Mouse (Mus musculus) embryo, embryonic 10 days (tissue): ENCODE results near the gene Syngr2.
"Not testable (repeated sequence)": the region's sequence is repeated elsewhere in the genome, so short reads cannot be mapped to it uniquely, and the experiment has no call there.

Source experiments
- DNase-seq: peaks from one replicate; pipeline ENCODE4 v3.0.0-alpha.2; 2015; ENCODE audit warnings: low spot score

Syngr2 gene

GRCm38 (mm10) chr11:117833509-117833908 lies 24.0 kb downstream of the Syngr2 start:
- DNase-seq: not testable (repeated sequence)

DNA sequence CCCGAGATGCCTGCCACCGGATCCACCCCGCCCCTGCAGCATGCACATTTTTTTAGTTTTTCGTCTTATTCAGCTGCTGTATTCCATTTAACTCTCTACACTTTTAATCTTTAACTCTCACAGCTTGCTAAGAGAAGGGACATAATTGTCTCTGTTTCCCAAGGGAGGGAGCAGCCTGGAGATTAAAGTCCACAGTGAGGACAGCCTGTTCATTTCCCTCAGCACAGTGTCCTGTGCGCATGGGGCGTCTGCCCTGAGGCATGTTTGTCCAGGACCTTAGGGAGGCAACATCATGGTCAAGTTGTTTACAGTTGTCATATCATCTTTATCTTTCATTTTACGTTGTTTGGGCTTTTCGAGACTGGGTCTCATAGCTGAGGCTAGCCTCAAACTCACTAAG lies 24.6 kb downstream of the Syngr2 start:
- no peak for DNase-seq

DNA sequence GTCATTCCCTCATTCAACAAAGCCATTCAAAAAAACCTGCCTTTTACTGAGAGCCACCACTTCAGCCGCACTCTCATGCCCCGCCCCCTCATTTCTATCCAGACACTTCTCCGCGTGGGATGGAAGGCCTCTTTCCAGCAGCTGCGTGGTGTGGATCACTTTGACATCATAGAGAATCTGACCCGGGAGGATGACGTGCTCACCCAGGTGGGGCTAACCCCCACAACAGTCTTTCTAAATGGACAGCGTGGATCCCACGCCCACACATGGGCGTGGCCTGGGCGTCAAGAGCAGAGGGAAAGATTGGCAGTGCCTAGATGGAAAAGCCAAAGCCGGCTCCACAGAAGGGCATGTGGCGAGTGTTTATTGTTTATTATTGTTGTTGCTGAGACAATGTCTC lies 26.8 kb downstream of the Syngr2 start:
- DNase-seq: peak; percentile 30

DNA sequence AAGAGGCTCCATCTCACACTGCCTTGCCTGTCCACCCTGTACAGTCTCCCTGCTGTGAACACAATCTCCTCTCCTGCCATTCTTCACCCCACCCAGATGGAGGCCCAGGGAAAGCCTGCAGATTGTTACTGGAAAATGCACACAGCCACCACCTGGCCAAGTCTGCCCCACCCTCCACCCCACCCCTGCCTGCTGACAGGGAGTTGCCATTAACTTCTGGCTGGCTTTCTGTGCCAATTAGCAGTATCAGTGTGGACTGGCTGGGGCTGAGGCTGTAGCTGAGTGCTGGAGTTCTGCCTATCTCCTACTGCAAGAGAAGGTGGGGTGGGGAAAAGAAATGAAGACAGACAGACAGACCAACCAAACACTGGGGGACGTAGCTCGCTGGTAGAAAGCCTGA lies 29.1 kb downstream of the Syngr2 start:
- no peak for DNase-seq

DNA sequence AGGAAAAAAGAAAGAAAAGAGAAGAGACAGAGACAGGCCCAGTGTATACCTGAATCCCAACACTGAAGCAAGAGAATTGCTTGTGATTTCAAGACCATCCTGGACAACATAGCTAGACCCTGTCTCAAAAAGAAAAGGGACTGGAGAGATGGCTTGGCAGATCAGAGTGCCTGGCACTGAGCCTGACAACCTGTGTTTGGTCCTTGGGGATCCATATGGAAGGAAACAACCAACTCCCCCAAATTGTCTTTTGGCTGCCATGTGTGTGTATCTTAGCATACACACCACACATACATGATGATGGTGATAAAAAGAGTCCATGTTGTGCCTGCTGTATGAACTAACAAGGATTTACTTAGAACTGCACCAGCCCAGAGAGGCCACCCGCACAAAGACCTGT lies 29.6 kb downstream of the Syngr2 start:
- DNase-seq: no peak

DNA sequence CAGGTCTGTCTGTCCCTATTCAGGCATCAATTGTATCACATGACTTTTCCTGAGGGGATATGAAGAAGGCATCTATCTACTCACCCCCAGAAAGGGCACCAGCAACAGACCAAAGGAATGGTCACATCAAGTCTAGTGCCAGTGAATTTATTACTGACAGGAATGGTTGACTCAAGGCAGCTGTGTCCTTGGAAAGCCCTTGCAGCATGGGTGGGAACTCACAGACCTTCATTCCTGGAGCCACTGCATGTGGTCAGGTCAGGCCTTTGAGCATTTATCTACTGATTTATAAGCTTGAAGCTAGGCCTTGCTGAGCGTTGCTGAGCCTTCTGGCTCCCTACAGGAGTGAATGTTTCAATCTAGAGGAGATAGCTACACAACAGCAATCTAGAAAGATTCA lies 31.4 kb downstream of the Syngr2 start:
- DNase-seq: no peak

DNA sequence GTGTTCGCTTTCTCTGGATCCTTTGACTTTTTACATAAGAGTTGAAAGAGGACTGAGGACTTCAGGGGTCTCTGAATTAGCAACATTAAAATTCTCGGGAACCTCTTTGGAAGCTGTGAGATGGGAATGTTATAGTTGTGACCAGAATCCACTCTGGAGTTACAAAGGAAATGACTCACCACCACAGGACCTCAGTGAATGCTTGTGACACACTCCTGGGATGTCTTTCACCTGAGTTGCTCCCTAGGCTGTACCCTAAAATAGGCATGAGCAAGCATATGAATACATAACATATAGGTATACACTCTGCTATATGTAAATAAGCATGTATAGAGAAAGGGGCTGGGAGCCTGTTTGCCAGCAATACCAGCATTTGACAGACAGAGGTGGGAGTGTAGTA lies 34.0 kb downstream of the Syngr2 start:
- DNase-seq: no peak

DNA sequence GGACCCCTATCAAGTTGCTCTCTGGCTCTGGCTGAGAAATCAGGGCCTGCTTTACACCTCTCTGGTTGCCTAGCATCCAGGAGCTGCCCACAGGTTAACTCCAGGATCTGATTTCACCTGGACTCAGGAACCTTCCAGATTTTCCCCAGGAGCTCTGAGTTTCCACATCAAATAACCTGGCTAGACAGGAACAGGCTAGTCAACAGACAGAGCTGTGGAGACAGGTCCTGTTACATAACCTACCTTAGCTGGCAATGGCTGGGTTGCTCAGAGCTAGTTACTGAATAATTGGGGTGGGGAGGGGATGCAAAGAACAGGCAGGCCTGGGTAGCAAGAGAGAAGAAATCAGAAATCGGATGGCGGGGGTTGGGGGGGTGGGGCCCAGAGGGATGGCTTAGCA lies 35.5 kb downstream of the Syngr2 start:
- no peak for DNase-seq

DNA sequence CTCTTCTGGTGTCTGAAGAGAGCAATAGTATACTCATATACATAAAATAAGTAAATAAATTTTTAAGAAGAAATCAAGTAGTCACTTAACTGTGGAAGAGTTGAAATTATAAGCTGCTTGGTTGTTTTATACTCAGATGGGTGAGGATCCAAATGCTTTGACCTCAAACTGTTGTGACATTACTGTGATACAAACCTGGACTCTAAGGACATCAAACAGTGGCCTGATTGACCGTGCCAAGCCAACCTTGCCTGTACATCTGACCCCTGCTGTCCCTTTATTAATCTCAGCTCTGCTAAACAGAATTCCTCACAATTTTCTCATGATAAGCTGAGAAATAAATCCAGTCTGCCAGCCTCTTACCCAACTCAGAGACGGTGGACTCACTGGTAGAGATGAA lies 36.2 kb downstream of the Syngr2 start:
- DNase-seq: no peak

DNA sequence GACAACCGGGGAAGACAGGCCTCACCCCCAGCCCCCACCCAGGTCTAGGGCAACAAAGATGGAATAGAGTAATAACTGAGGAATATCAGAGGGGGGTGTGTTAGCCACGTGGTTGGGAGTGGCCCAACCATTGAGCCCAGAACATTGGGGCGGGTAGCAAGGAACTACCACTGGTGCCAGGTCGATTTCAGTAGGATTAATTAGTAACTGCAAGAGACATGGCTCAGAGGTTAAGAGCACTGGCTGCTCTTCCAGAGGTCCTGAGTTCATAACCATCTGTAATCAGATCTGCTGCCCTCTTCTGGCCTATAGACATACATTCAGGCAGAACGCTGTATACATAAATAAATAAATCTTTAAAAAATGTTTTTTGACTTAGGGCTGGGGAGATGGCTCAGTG lies 37.2 kb downstream of the Syngr2 start:
- no peak for DNase-seq

DNA sequence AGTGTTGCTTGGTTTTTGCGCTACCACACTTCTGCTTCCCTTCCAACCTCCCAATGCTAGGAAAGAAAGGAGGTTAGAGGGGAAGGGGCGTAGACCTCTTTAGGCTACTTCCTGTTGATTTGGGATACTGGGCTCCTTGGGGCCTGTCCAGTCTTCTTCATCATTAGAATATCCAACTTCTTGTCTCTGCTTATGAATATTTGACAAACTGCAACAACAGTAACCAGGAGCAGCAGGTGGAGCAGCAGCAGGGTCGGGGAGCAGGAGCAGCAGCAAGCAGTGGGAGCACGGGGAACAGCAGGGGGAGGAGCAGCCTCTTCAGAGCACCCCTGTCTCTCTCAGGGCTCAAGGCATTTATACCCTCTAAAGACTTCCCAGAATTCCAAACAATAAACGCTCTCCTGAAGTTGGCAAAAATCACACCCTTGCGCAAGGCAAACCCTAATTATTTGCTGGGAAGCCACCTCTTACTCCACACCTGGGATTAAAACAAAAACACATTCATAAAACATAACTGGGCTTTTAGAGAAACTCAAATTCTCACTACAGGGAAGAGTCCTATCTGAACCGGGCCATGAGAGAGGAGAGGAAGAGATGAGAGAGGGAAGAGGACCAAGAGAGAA lies 38.2 kb downstream of the Syngr2 start:
- no peak for DNase-seq

DNA sequence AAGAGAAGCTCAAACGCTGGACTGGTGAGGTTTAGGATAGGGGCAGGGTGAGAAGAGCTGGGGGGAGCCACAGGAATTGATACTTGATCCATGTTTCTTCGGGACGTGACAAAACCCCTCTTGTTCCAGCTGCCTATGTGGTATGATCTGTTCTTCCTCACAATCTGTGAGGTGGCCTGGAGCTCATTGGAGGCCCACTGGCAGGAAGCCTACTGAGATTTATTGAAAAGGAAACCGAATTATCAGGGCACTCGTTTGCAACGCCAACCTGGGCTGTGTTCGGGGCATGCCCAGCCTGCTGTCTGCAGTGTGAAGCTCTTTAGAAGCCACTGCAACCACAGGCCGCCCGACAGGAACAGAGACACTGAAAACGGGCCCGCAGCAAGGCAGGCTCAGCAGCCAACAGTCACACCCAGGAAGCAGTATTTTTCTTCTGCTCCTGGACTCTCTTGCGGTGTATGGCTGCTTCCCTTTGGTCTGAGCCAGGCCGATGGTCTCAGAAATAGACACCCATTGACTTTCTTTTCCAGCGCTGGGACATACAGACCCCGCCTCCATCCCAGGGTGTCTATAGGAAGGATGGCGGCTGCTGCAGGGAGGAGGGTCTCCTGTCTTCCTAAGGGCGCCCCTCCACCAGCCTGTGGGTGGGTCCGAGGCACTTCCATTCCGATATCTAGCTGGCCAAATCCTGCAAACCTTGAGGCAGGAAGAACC lies 39.0 kb downstream of the Syngr2 start:
- no peak for DNase-seq

DNA sequence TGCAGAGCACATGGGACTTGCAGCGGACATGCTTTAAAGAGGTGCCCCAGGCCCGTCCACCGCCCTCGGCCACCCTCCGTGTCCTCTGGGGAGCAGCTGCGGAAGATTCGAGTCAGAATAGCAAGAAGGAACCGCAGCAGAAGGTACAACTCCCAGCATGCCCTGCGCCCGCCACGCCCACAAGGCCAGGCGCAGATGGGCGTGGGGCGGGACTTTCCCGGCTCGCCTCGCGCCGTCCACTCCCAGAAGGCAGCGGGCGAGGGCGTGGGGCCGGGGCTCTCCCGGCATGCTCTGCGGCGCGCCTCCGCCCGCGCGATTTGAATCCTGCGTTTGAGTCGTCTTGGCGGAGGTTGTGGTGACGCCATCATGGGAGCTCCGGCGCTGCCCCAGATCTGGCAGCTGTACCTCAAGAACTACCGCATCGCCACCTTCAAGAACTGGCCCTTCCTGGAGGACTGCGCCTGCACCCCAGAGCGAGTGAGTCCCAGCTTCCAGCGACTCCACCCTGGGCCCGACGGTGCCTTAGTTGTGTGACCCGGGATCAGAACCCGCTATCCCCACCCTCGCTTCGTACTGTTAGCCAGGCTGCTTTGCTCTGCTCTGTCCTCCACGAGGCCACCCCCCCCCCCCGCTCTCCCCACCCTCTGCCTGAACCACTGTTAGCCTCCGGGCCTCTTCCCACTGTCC lies 39.7 kb downstream of the Syngr2 start, which contains the start of gene Birc5:
Gene Birc5, plus strand, starts transcription at position 267 of the 687 bp plus-strand sequence.
- DNase-seq: peak; percentile 98

DNA sequence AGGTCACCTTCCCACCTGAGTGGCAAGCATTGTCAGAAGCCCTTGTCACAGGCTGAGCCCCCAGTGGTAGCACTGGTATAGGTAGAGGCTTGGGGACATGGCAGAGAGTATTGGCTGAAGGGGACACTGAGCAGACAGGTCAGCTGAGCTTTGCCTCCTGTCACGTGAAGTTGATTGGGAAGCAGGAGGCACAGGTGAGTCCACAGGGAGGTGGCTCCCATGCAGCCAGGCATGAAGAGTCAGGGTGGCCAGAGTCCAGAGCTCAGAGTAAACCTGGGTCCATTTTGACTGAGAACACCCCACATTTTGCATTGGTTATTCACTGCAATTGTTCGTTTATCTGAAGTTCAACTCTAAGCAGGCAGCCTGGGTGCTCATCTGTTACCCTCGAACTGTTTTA lies 43.4 kb downstream of the Syngr2 start:
- DNase-seq: no peak

- DNase-seq: no peak
Observed at GRCm38 (mm10) chr11:117854241-117854640, 44.8 kb downstream of the Syngr2 start.

- DNase-seq: no peak
Observed at GRCm38 (mm10) chr11:117855360-117855759, 45.9 kb downstream of the Syngr2 start.

DNA sequence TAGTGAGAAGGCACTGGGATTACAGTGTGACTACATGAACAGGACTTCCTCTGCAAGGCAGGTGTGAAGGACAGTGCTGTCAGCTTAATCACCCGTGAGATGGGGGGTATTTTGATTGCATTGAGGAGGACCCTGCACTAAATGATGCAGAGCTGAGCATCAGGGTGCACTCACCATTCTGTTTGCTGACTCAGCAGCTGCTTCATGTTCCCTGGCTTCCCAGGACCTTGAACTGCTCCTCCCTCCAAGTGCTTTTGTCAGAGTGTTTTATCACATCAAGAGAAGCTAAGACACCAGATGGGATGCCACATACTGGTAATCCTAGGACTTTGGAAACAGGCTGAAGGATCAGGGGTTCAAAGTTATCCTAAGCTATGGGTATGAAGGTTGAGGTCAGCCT lies 46.5 kb downstream of the Syngr2 start:
- no peak for DNase-seq

DNA sequence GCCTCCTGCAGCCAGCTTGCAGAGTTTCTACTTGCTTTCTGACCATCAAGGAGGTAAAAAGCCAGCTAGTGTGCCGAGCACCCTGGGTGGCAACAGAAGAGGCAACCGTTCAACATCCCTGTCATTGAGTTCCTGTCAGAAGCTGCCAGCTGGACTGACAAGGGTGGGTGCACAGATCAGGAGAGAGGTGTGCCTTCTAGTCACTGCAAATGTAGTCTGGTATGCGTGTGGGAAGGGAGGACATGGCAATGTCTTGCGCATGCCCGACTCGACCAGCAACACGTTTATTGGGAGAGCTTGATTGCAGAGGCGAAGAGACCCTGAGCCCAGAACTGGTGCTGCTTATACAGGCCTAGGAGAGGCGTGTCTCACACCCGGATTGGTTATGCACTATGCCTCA lies 48.0 kb downstream of the Syngr2 start:
- DNase-seq: no peak

GRCm38 (mm10) chr11:117858392-117858791 lies 48.9 kb downstream of the Syngr2 start:
- no peak for DNase-seq

- peak; percentile 33 for DNase-seq
Observed at GRCm38 (mm10) chr11:117860601-117861000, 51.1 kb downstream of the Syngr2 start, which contains the start of gene Tmem235. Gene Tmem235 (plus strand): TSS chr11:117860752.

DNA sequence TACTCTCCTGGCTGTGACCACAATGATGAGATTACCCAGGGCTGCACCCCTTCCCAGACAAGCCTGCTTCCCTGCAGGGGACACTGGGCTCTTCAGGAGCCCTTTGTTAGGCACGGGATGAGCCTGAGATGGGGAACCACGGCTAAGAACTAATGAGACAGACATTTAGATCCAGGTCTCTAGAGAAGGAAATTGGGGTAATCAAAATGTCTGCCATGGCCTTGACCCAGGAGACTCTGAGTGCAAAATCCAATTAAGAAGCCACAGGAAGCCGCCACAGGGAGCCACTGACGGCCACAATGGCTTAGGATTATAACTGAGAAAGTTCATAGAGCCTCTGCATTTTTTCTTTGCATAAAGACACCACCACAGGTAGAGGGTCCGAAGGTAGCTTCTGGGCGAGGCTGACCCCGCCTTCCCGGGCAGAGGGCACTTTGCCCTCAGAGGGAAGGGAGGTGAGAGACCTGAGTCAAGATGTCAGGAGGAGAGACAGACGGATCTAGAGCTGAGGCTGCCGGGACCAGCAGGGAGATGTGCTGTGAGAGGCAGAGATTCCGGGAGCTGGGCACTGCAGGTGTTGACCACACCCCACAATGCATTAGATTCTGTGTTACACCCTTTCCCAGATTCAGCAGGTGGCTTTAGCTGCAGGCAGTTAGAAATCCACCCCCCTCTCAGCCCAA lies 53.8 kb downstream of the Syngr2 start:
- no peak for DNase-seq
